Mouse (Mus musculus) testis, adult 2 months (tissue): ENCODE measurements at regions not wholly inside any gene's neighbourhood (a gene's known extent, or its start where the extent isn't known, plus 50 kb on each side); places are given as distances from the start of the nearest gene placed in this dataset.

Source experiments
- H3K27ac ChIP-seq: fragments of 200-500 bp; 2 replicates; pipeline ENCODE4 v1.5.1; 2012; ENCODE audit warnings: low read depth, low read length; ENCODE audit not compliant: control insufficient read depth, insufficient read depth
- H3K27me3 ChIP-seq: fragments of 200-500 bp; 2 replicates; pipeline ENCODE4 v1.6.1; 2012; ENCODE audit warnings: mild to moderate bottlenecking, low read length, moderate library complexity; ENCODE audit not compliant: control insufficient read depth, insufficient read depth
- H3K36me3 ChIP-seq: fragments of 200-500 bp; 2 replicates; pipeline ENCODE4 v1.6.1; 2012; ENCODE audit warnings: mild to moderate bottlenecking, low read length; ENCODE audit not compliant: control insufficient read depth, insufficient read depth
- H3K4me1 ChIP-seq: fragments of 200-500 bp; 2 replicates; pipeline ENCODE4 v1.6.1; 2012; ENCODE audit warnings: low read length; ENCODE audit not compliant: control insufficient read depth, insufficient read depth
- H3K4me3 ChIP-seq: fragments of 200-500 bp; 2 replicates; pipeline ENCODE4 v1.5.1; 2012; ENCODE audit warnings: low read depth, mild to moderate bottlenecking, low read length, moderate library complexity, mixed read lengths; ENCODE audit not compliant: control insufficient read depth
- CTCF ChIP-seq: fragments of 200-500 bp; IDR thresholded peaks from 2 replicates; pipeline ENCODE4 v1.5.1; 2012; ENCODE audit warnings: low read depth, mild to moderate bottlenecking, inconsistent platforms, low read length, moderate library complexity; ENCODE audit not compliant: control insufficient read depth, insufficient read depth, insufficient replicate concordance
- POLR2A ChIP-seq: fragments of 200-500 bp; IDR thresholded peaks from 2 replicates; pipeline ENCODE4 v1.6.1; 2012; ENCODE audit warnings: low read depth, mild to moderate bottlenecking, inconsistent platforms, low read length, moderate library complexity; ENCODE audit not compliant: control insufficient read depth

- TF ChIP-seq POLR2A: no peak
- no peak for TF ChIP-seq CTCF
- H3K4me1 ChIP-seq: no peaks in the 10 kb centered on the region
- H3K36me3 ChIP-seq: no peaks in the 10 kb centered on the region
- H3K27me3 ChIP-seq: no peaks in the 10 kb centered on the region
- no peak overlapping the region for H3K4me3 ChIP-seq
- no peak overlapping the region for H3K27ac ChIP-seq
These were observed 659.9 kb upstream of the Kcnd2 start for GRCm38 (mm10) chr6:20555320-20555883.

GRCm38 (mm10) chr6:20572621-20573020 lies 642.7 kb upstream of the Kcnd2 start:
- Histone ChIP-seq H3K27ac (no peak overlapping the region), H3K27me3 (no peaks in the 10 kb centered on the region), H3K36me3 (no peaks in the 10 kb centered on the region), H3K4me1 (no peaks in the 10 kb centered on the region), H3K4me3 (no peak overlapping the region)
- no peak for TF ChIP-seq POLR2A
- TF ChIP-seq CTCF: no peak

- TF ChIP-seq POLR2A: no peak
- no peak for TF ChIP-seq CTCF
- Histone ChIP-seq H3K27ac (no peak overlapping the region), H3K36me3 (no peaks in the 10 kb centered on the region), H3K4me3 (no peak overlapping the region), H3K4me1 (no peaks in the 10 kb centered on the region), H3K27me3 (no peaks in the 10 kb centered on the region)
These were observed 640.6 kb upstream of the Kcnd2 start for GRCm38 (mm10) chr6:20574734-20575133.

GRCm38 (mm10) chr6:20598783-20599182 lies 616.5 kb upstream of the Kcnd2 start:
- Histone ChIP-seq H3K27ac (no peak overlapping the region), H3K36me3 (no peaks in the 10 kb centered on the region), H3K27me3 (no peaks in the 10 kb centered on the region), H3K4me1 (no peaks in the 10 kb centered on the region), H3K4me3 (no peak overlapping the region)
- TF ChIP-seq POLR2A (no peak), CTCF (no peak)

- no peak overlapping the region for H3K27ac ChIP-seq
- no peaks in the 10 kb centered on the region for H3K4me1 ChIP-seq
- no peaks in the 10 kb centered on the region for H3K27me3 ChIP-seq
- TF ChIP-seq POLR2A: no peak
- TF ChIP-seq CTCF: no peak
- H3K4me3 ChIP-seq: no peak overlapping the region
- H3K36me3 ChIP-seq: no peaks in the 10 kb centered on the region
These were observed 611.1 kb upstream of the Kcnd2 start for GRCm38 (mm10) chr6:20604170-20604569.

GRCm38 (mm10) chr6:20620476-20620875 lies 594.8 kb upstream of the Kcnd2 start:
- no peaks in the 10 kb centered on the region for H3K36me3 ChIP-seq
- H3K4me1 ChIP-seq: no peaks in the 10 kb centered on the region
- no peak overlapping the region for H3K4me3 ChIP-seq
- no peak overlapping the region for H3K27ac ChIP-seq
- TF ChIP-seq CTCF (no peak), POLR2A (no peak)
- H3K27me3 ChIP-seq: no peaks in the 10 kb centered on the region

GRCm38 (mm10) chr6:20626382-20626781 lies 588.9 kb upstream of the Kcnd2 start:
- Histone ChIP-seq H3K27me3 (no peaks in the 10 kb centered on the region), H3K4me1 (no peaks in the 10 kb centered on the region), H3K36me3 (no peaks in the 10 kb centered on the region), H3K4me3 (no peak overlapping the region), H3K27ac (no peak overlapping the region)
- TF ChIP-seq CTCF (no peak), POLR2A (no peak)

GRCm38 (mm10) chr6:20627071-20627470 lies 588.2 kb upstream of the Kcnd2 start:
- TF ChIP-seq CTCF (no peak), POLR2A (no peak)
- H3K4me1 ChIP-seq: no peaks in the 10 kb centered on the region
- no peak overlapping the region for H3K4me3 ChIP-seq
- no peaks in the 10 kb centered on the region for H3K27me3 ChIP-seq
- H3K27ac ChIP-seq: no peak overlapping the region
- no peaks in the 10 kb centered on the region for H3K36me3 ChIP-seq
